Mouse (Mus musculus): Measurements from ENCODE around the gene Zfp276. TPM values are rescaled to one million over a fixed set of nuclear protein-coding genes. Genes with fewer than 3 reads are reported as not detected.

Zfp276 gene
- polyA plus RNA-seq, 1 experiment from 2014 or later, result 20.0 TPM

- Histone ChIP-seq H3K27me3 (ENCODE audit: control insufficient read depth, insufficient read depth, low read length) (no peaks in the 10 kb centered on the region), H3K27ac (replicated peaks; ENCODE audit: low read depth, low read length) (no peak overlapping the region), H3K9me3 (ENCODE audit: control insufficient read depth, low read length) (no peaks in the 10 kb centered on the region), H3K9ac (replicated peaks; ENCODE audit: low read length) (no peak overlapping the region), H3K36me3 (ENCODE audit: control insufficient read depth, insufficient read depth, low read length) (0 out of 2 replicates have a peak, but pooled peaks cover 4% of the 10 kb centered on the region), H3K4me1 (ENCODE audit: control insufficient read depth, insufficient read depth, low read length) (no peaks in the 10 kb centered on the region), H3K4me3 (replicated peaks; ENCODE audit: low read depth, low read length) (no peak overlapping the region), H3K4me2 (ENCODE audit: low read length) (no peak overlapping the region)
- no peak for DNase-seq
- whole genome bisulfite sequencing, result 92% methylated on average over 8 of the region's 8 CpGs
- no peak for ATAC-seq (ENCODE audit: low FRiP score, low TSS enrichment)
Measured at GRCm38 (mm10) chr8:123291716-123292115, 37.7 kb downstream of the Zfp276 start.

DNA sequence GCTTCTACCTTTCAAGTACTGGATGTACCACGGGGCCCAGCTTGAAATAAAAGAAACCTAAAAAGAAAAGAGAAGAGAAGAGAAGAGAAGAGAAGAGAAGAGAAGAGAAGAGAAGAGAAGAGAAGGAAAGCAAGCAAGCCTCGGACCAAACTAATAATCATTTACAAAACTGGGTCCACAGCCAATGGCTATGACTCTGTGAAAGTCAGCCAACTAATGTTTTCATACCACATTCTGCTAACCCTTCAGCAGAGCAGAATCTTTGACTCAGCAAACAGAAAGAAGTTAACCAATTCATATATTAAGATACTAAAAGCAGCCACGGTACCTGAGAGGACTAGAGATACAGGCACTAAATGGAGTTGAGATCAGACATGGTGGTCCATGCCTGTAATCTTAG is 38.3 kb downstream of the Zfp276 start:
- Histone ChIP-seq H3K4me1 (ENCODE audit: control insufficient read depth, insufficient read depth, low read length) (no peaks in the 10 kb centered on the region), H3K9ac (replicated peaks; ENCODE audit: low read length) (no peak overlapping the region), H3K36me3 (ENCODE audit: control insufficient read depth, insufficient read depth, low read length) (0 out of 2 replicates have a peak, but pooled peaks cover 3% of the 10 kb centered on the region), H3K9me3 (ENCODE audit: control insufficient read depth, low read length) (no peaks in the 10 kb centered on the region), H3K4me2 (ENCODE audit: low read length) (no peak overlapping the region), H3K27me3 (ENCODE audit: control insufficient read depth, insufficient read depth, low read length) (no peaks in the 10 kb centered on the region), H3K27ac (replicated peaks; ENCODE audit: low read depth, low read length) (no peak overlapping the region), H3K4me3 (replicated peaks; ENCODE audit: low read depth, low read length) (no peak overlapping the region)
- ATAC-seq (ENCODE audit: low FRiP score, low TSS enrichment) (no peak), DNase-seq (no peak)
- 93% methylated on average over 3 of the region's 3 CpGs for WGBS

GRCm38 (mm10) chr8:123292785-123293184 is 38.8 kb downstream of the Zfp276 start:
- H3K27ac ChIP-seq (replicated peaks; ENCODE audit: low read depth, low read length), result no peak overlapping the region
- no peak overlapping the region for H3K4me2 ChIP-seq (ENCODE audit: low read length)
- no peaks in the 10 kb centered on the region for H3K4me1 ChIP-seq (ENCODE audit: control insufficient read depth, insufficient read depth, low read length)
- H3K4me3 ChIP-seq (replicated peaks; ENCODE audit: low read depth, low read length), result no peak overlapping the region
- H3K36me3 ChIP-seq (ENCODE audit: control insufficient read depth, insufficient read depth, low read length), result no peaks in the 10 kb centered on the region
- H3K27me3 ChIP-seq (ENCODE audit: control insufficient read depth, insufficient read depth, low read length), result no peaks in the 10 kb centered on the region
- H3K9me3 ChIP-seq (ENCODE audit: control insufficient read depth, low read length), result no peaks in the 10 kb centered on the region
- no peak for ATAC-seq (ENCODE audit: low FRiP score, low TSS enrichment)
- no peak overlapping the region for H3K9ac ChIP-seq (replicated peaks; ENCODE audit: low read length)
- no peak for DNase-seq
- 90% methylated on average over 2 of the region's 2 CpGs for WGBS

GRCm38 (mm10) chr8:123298301-123298700 is 44.3 kb downstream of the Zfp276 start:
- H3K4me3 ChIP-seq (replicated peaks; ENCODE audit: low read depth, low read length), result no peak overlapping the region
- DNase-seq (no peak), ATAC-seq (ENCODE audit: low FRiP score, low TSS enrichment) (no peak)
- H3K27me3 ChIP-seq (ENCODE audit: control insufficient read depth, insufficient read depth, low read length), result no peaks in the 10 kb centered on the region
- H3K9ac ChIP-seq (replicated peaks; ENCODE audit: low read length), result no peak overlapping the region
- 95% methylated on average over 11 of the region's 11 CpGs for WGBS
- no peaks in the 10 kb centered on the region for H3K9me3 ChIP-seq (ENCODE audit: control insufficient read depth, low read length)
- H3K36me3 ChIP-seq (ENCODE audit: control insufficient read depth, insufficient read depth, low read length), result no peaks in the 10 kb centered on the region
- H3K4me1 ChIP-seq (ENCODE audit: control insufficient read depth, insufficient read depth, low read length), result no peaks in the 10 kb centered on the region
- H3K27ac ChIP-seq (replicated peaks; ENCODE audit: low read depth, low read length), result no peak overlapping the region
- H3K4me2 ChIP-seq (ENCODE audit: low read length), result no peak overlapping the region

DNA sequence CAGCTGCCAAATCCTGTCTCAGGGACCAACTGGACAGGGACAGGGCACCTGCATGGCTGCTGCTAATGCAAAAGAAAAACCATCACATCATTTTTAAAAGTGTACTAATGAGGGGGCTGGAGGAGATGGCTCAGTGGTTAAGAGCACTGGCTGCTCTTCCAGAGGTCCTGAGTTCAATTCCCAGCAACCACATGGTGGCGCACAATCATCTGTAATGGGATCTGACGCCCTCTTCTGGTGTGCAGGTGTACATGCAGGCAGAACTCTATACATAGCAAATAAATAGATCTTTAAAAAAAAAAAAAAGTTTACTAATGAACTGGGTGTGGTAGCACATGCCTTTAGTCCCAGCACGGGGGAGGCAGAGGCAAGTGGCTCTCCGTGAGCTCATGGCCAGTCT is 54.7 kb downstream of the Zfp276 start:
- 0 out of 2 replicates have a peak, but pooled peaks cover 5% of the 10 kb centered on the region for H3K36me3 ChIP-seq (ENCODE audit: control insufficient read depth, insufficient read depth, low read length)
- H3K4me2 ChIP-seq (ENCODE audit: low read length), result no peak overlapping the region
- no peaks in the 10 kb centered on the region for H3K4me1 ChIP-seq (ENCODE audit: control insufficient read depth, insufficient read depth, low read length)

GRCm38 (mm10) chr8:123317781-123318466 is 63.9 kb downstream of the Zfp276 start:
- peak overlapping the region; percentile 84 for H3K4me2 ChIP-seq (ENCODE audit: low read length)
- H3K4me1 ChIP-seq (ENCODE audit: control insufficient read depth, insufficient read depth, low read length), result peaks cover 2% of the 10 kb centered on the region
- H3K9ac ChIP-seq (replicated peaks; ENCODE audit: low read length), result peak overlapping the region; percentile 34; the same call in 1 of the 2 replicates
- H3K27ac ChIP-seq (replicated peaks; ENCODE audit: low read depth, low read length), result no peak overlapping the region
- H3K9me3 ChIP-seq (ENCODE audit: control insufficient read depth, low read length), result no peaks in the 10 kb centered on the region
- peak; percentile 72; the same call in 1 of the 2 replicates for ATAC-seq (ENCODE audit: low FRiP score, low TSS enrichment)
- WGBS, result 7% methylated on average over 21 of the region's 21 CpGs
- H3K36me3 ChIP-seq (ENCODE audit: control insufficient read depth, insufficient read depth, low read length), result no peaks in the 10 kb centered on the region
- peak overlapping the region; percentile 45 for H3K4me3 ChIP-seq (replicated peaks; ENCODE audit: low read depth, low read length)
- H3K27me3 ChIP-seq (ENCODE audit: control insufficient read depth, insufficient read depth, low read length), result no peaks in the 10 kb centered on the region
- no peak for DNase-seq

More for the DNA sequence above, 54.7 kb downstream of the Zfp276 start:
- no peaks in the 10 kb centered on the region for H3K9me3 ChIP-seq (ENCODE audit: control insufficient read depth, low read length)
- no peak overlapping the region for H3K9ac ChIP-seq (replicated peaks; ENCODE audit: low read length)
- no peak overlapping the region for H3K4me3 ChIP-seq (replicated peaks; ENCODE audit: low read depth, low read length)
- no peaks in the 10 kb centered on the region for H3K27me3 ChIP-seq (ENCODE audit: control insufficient read depth, insufficient read depth, low read length)
- no peak for ATAC-seq (ENCODE audit: low FRiP score, low TSS enrichment)
- DNase-seq, result no peak
- no peak overlapping the region for H3K27ac ChIP-seq (replicated peaks; ENCODE audit: low read depth, low read length)
- whole genome bisulfite sequencing, result 67% methylated on average over 4 of the region's 4 CpGs

DNA sequence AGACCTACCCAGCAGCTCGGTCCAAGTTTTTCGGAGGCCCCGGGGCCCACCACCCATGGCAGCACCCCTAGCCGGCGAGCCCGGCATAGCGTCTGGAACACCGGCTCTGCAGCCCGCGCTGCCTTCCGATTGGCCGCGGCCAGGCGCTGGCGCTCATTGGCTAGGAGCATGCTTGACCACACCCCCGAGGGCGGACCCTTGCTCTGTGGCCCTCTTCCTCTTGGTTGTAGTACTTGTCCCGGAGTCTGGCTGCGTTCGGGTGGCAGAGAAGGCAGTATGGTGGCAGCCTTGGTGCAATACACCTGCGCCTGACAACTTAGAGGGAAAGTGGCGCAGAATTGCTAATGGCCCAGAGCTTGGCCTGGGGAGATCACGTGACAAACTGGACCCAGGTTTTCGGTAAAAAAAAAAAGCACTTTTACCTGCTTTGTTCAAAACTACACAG is 64.5 kb downstream of the Zfp276 start, which contains the start of gene Fanca:
Gene Fanca, minus strand, starts transcription at position 110 of the 445 bp plus-strand sequence.
- ATAC-seq (ENCODE audit: low FRiP score, low TSS enrichment), result peak; percentile 97
- peak; percentile 96 for DNase-seq
- H3K9me3 ChIP-seq (ENCODE audit: control insufficient read depth, low read length), result no peaks in the 10 kb centered on the region
- H3K4me1 ChIP-seq (ENCODE audit: control insufficient read depth, insufficient read depth, low read length), result peaks cover 2% of the 10 kb centered on the region
- H3K4me3 ChIP-seq (replicated peaks; ENCODE audit: low read depth, low read length), result peak within 1 kb of the TSS; percentile 45
- no peak within 1 kb of the TSS for H3K27ac ChIP-seq (replicated peaks; ENCODE audit: low read depth, low read length)
- no peaks in the 10 kb centered on the region for H3K36me3 ChIP-seq (ENCODE audit: control insufficient read depth, insufficient read depth, low read length)
- H3K27me3 ChIP-seq (ENCODE audit: control insufficient read depth, insufficient read depth, low read length), result no peaks in the 10 kb centered on the region
- H3K4me2 ChIP-seq (ENCODE audit: low read length), result peak within 1 kb of the TSS; percentile 84
- H3K9ac ChIP-seq (replicated peaks; ENCODE audit: low read length), result peak within 1 kb of the TSS; percentile 34; the same call in 1 of the 2 replicates
- WGBS, result under 1% methylated on average over 24 of the region's 24 CpGs
